Mouse (Mus musculus) heart, postnatal 0 days (tissue): ENCODE measurements around the gene Olfr204. TPM values are rescaled to one million over a fixed set of nuclear protein-coding genes. Genes with fewer than 3 reads are reported as not detected.
"Not testable (repeated sequence)": the region's sequence is repeated elsewhere in the genome, so short reads cannot be mapped to it uniquely, and the experiment has no call there.

ENCODE experiments used
- ATAC-seq: fragments of 200-750 bp; cut with Nextera tagmentation; 2 replicates; pipeline ENCODE4 v1.8.0; 2017; ENCODE audit warnings: low read depth, moderate number of reproducible peaks, moderate library complexity; ENCODE audit not compliant: insufficient read depth
- DNase-seq: peaks from one replicate; pipeline ENCODE4 v3.0.0-alpha.2; 2016; ENCODE audit warnings: low spot score
- H3K27ac ChIP-seq: fragments of 300-500 bp; sonication (generic); 2 replicates; pipeline ENCODE4 v1.5.1; 2014; ENCODE audit warnings: low read depth, mild to moderate bottlenecking
- H3K27me3 ChIP-seq: fragments of 300-500 bp; sonication (generic); 2 replicates; pipeline ENCODE4 v1.6.1; 2014; ENCODE audit warnings: low read length, mixed read lengths; ENCODE audit not compliant: control insufficient read depth, insufficient read depth
- H3K36me3 ChIP-seq: fragments of 300-500 bp; sonication (generic); replicated peaks from 2 replicates; pipeline ENCODE4 v1.6.1; 2014; ENCODE audit warnings: low read length, mixed read lengths; ENCODE audit not compliant: control insufficient read depth, insufficient read depth
- H3K4me1 ChIP-seq: fragments of 300-500 bp; sonication (generic); 2 replicates; pipeline ENCODE4 v1.6.1; 2014; ENCODE audit warnings: antibody characterized with exemption; ENCODE audit not compliant: control insufficient read depth, insufficient read depth
- H3K4me2 ChIP-seq: fragments of 300-500 bp; sonication (generic); 2 replicates; pipeline ENCODE4 v1.6.1; 2014; ENCODE audit warnings: low read depth, mild to moderate bottlenecking, low read length, moderate library complexity
- H3K4me3 ChIP-seq: fragments of 300-500 bp; sonication (generic); 2 replicates; pipeline ENCODE4 v1.5.1; 2014; ENCODE audit warnings: low read depth, low read length
- H3K9ac ChIP-seq: fragments of 300-500 bp; sonication (generic); replicated peaks from 2 replicates; pipeline ENCODE4 v1.6.1; 2014; ENCODE audit warnings: low read depth, low read length, mixed read lengths
- H3K9me3 ChIP-seq: fragments of 300-500 bp; sonication (generic); replicated peaks from 2 replicates; pipeline ENCODE4 v1.6.1; 2016; ENCODE audit warnings: low read length; ENCODE audit not compliant: control insufficient read depth
- CTCF ChIP-seq: IDR thresholded peaks from 2 replicates; pipeline ENCODE4 v1.5.1; 2016; ENCODE audit warnings: antibody characterized with exemption, control low read depth, low read depth
- EP300 ChIP-seq: IDR thresholded peaks from 2 replicates; pipeline ENCODE4 v1.6.1; 2016; ENCODE audit warnings: antibody characterized with exemption, low read depth
- WGBS: fragments of 180-500 bp; shearing (Covaris S2); extraction: QIAGEN DNeasy Blood & Tissue Kit; methylation state at CpG from one replicate; pipeline ENCODE4 v1.1.7; 2014; 5-methylcytosine and 5-hydroxymethylcytosine counted together
- polyA plus RNA-seq: library from polyadenylated mRNA; unstranded; fragments of >200 nt; fragmentation: Nextera tagmentation; extraction: Ambion mirVana; gene quantifications from 2 replicates; pipeline ENCODE4 v1.2.1, GENCODE M21; 2015
- total RNA-seq: library from RNA; depleted of rRNA; stranded (reverse); fragments of >200 nt; gene quantifications from 2 replicates; pipeline ENCODE4 v1.2.3, GENCODE M21; 2014; ENCODE audit warnings: low replicate concordance; rRNA removed

Olfr204 gene
- total and polyA plus RNA-seq, 2 experiments from 2014 or later = not detected

DNA sequence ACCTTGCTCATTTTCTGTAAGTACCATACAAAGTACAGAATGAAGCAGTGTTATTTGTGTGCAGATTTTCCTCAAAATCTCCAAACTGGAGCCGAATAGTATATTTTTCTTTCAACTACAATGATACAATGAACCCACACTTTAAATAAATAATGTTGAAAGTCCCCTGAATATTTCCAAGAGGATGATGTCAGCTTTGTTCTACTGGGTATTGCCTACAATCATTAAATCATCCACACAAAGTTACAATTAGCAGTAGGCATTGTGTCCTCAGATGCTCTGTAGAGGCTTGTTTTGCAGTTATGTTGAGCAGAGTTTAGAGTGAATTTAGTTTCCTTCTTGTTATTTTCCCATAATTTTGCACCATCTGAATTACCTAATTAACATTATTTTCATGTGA, 31.4 kb downstream of the Olfr204 start, which contains the start of gene Olfr202:
Gene Olfr202 (minus strand): TSS at position 101 of the 400 bp plus-strand sequence.
- Histone ChIP-seq H3K4me2 (no peak within 1 kb of the TSS), H3K27me3 (no peaks in the 10 kb centered on the region), H3K4me3 (no peak within 1 kb of the TSS), H3K9ac (no peak within 1 kb of the TSS), H3K36me3 (no peaks in the 10 kb centered on the region), H3K9me3 (no peaks in the 10 kb centered on the region), H3K4me1 (no peaks in the 10 kb centered on the region), H3K27ac (no peak within 1 kb of the TSS)
- TF ChIP-seq CTCF (no peak), EP300 (no peak)
- 74% methylated on average over 1 of the region's 1 CpGs for WGBS
- DNase-seq (no peak), ATAC-seq (no peak)

GRCm38 (mm10) chr16:59283476-59283875, 34.6 kb downstream of the Olfr204 start:
- Histone ChIP-seq H3K9me3 (no peaks in the 10 kb centered on the region), H3K36me3 (no peaks in the 10 kb centered on the region), H3K4me3 (no peak overlapping the region), H3K27ac (no peak overlapping the region), H3K27me3 (no peaks in the 10 kb centered on the region), H3K9ac (no peak overlapping the region), H3K4me1 (no peaks in the 10 kb centered on the region), H3K4me2 (no peak overlapping the region)
- DNase-seq (no peak), ATAC-seq (no peak)
- 56% methylated on average over 1 of the region's 1 CpGs for WGBS
- TF ChIP-seq CTCF (no peak), EP300 (no peak)

DNA sequence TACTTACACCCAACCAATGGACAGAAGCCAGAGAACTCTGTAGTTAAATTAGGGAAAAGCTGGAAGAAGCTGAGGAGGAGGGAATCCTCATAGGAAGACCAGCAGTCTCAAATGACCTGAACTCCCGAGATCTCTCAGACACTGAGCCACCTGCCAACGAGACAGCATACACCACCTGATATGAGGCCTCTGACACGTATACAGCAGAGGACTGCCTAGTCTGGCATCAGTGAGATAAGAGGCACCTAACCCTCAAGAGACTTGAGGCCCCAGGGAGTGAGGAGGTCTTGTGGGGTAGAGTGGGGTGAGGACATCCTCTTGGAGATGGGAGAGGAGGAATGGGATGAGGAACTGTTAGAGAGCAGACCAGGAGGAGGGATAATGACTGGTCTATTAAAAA, 37.5 kb downstream of the Olfr204 start:
- 38% methylated on average over 3 of the region's 3 CpGs for WGBS
- H3K36me3 ChIP-seq = no peaks in the 10 kb centered on the region
- no peak overlapping the region for H3K27ac ChIP-seq
- H3K4me2 ChIP-seq = no peak overlapping the region
- DNase-seq (no peak), ATAC-seq (no peak)
- no peaks in the 10 kb centered on the region for H3K4me1 ChIP-seq
- H3K4me3 ChIP-seq = no peak overlapping the region
- H3K9ac ChIP-seq = no peak overlapping the region
- no peaks in the 10 kb centered on the region for H3K27me3 ChIP-seq
- no peaks in the 10 kb centered on the region for H3K9me3 ChIP-seq
- no peak for TF ChIP-seq EP300
- TF ChIP-seq CTCF = no peak

- not testable (repeated sequence) for H3K4me1 ChIP-seq, H3K4me3 ChIP-seq, H3K4me2 ChIP-seq, DNase-seq, H3K27ac ChIP-seq, H3K9me3 ChIP-seq, H3K9ac ChIP-seq, H3K36me3 ChIP-seq, ATAC-seq, H3K27me3 ChIP-seq
- 69% methylated on average over 4 of the region's 4 CpGs for WGBS
These were observed 45.5 kb downstream of the Olfr204 start, which contains the start of gene Olfr201 for GRCm38 (mm10) chr16:59272532-59272931. Olfr201 (minus strand) TSS chr16:59272632.

DNA sequence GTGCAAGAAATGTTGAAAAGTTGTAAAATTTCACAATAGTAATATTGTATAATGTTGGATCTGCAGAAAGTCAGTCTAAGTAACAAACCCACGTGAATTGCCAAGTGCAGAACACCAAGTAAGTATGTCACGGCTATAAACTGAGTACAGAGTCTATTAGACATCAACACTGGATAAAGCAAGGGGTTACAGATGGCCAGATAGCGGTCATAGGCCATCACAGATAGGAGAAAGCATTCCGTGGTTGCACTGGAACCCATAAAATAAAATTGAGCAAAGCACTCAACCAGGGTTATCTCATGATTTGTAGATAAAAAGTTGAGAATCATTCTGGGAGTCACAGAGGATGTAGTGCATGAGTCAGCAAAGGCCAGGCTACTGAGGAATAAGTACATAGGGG, 49.0 kb downstream of the Olfr204 start:
- H3K4me3 ChIP-seq, H3K9me3 ChIP-seq, H3K27me3 ChIP-seq, H3K9ac ChIP-seq, H3K4me2 ChIP-seq, H3K36me3 ChIP-seq, DNase-seq, H3K4me1 ChIP-seq, H3K27ac ChIP-seq, ATAC-seq: not testable (repeated sequence)
- WGBS = 58% methylated on average over 4 of the region's 4 CpGs

Other genes with a start within 250 kb of the Olfr204 start
- not detected in 2 replicates for gene Olfr190, start 240.2 kb downstream of the Olfr204 start, total RNA-seq
- not detected in 2 replicates for gene Olfr190, start 240.2 kb downstream of the Olfr204 start, polyA plus RNA-seq
- gene Olfr191, start 228.4 kb downstream of the Olfr204 start, total RNA-seq = not detected in 2 replicates
- gene Olfr191, start 228.4 kb downstream of the Olfr204 start, polyA plus RNA-seq = not detected in 2 replicates
- not detected in 2 replicates for gene Olfr193, start 206.4 kb downstream of the Olfr204 start, total RNA-seq
- not detected in 2 replicates for gene Olfr193, start 206.4 kb downstream of the Olfr204 start, polyA plus RNA-seq
- gene Olfr194, start 197.2 kb downstream of the Olfr204 start, total RNA-seq = not detected in 2 replicates
- not detected in 2 replicates for gene Olfr194, start 197.2 kb downstream of the Olfr204 start, polyA plus RNA-seq
- gene Olfr195, start 171.2 kb downstream of the Olfr204 start, total RNA-seq = not detected in 2 replicates
- gene Olfr195, start 171.2 kb downstream of the Olfr204 start, polyA plus RNA-seq = not detected in 2 replicates
- not detected in 2 replicates for gene Olfr196, start 147.8 kb downstream of the Olfr204 start, total RNA-seq
- not detected in 2 replicates for gene Olfr196, start 147.8 kb downstream of the Olfr204 start, polyA plus RNA-seq
- not detected in 2 replicates for gene Olfr198, start 114.7 kb downstream of the Olfr204 start, total RNA-seq
- gene Olfr198, start 114.7 kb downstream of the Olfr204 start, polyA plus RNA-seq = not detected in 2 replicates
- gene Olfr199, start 98.5 kb downstream of the Olfr204 start, total RNA-seq = not detected in 2 replicates
- gene Olfr199, start 98.5 kb downstream of the Olfr204 start, polyA plus RNA-seq = not detected in 2 replicates
- not detected in 2 replicates for gene Olfr201, start 45.6 kb downstream of the Olfr204 start, total RNA-seq
- gene Olfr201, start 45.6 kb downstream of the Olfr204 start, polyA plus RNA-seq = not detected in 2 replicates
- not detected in 2 replicates for gene Olfr202, start 31.5 kb downstream of the Olfr204 start, total RNA-seq
- not detected in 2 replicates for gene Olfr202, start 31.5 kb downstream of the Olfr204 start, polyA plus RNA-seq
- not detected in 2 replicates for gene Olfr203, start 19.4 kb downstream of the Olfr204 start, total RNA-seq
- gene Olfr203, start 19.4 kb downstream of the Olfr204 start, polyA plus RNA-seq = not detected in 2 replicates
- not detected in 2 replicates for gene Olfr205, start 12.9 kb upstream of the Olfr204 start, total RNA-seq
- not detected in 2 replicates for gene Olfr205, start 12.9 kb upstream of the Olfr204 start, polyA plus RNA-seq
- gene Olfr206, start 31.0 kb upstream of the Olfr204 start, total RNA-seq = not detected in 2 replicates
- gene Olfr206, start 31.0 kb upstream of the Olfr204 start, polyA plus RNA-seq = not detected in 2 replicates
- gene Olfr209, start 45.7 kb upstream of the Olfr204 start, total RNA-seq = not detected in 2 replicates
- not detected in 2 replicates for gene Olfr209, start 45.7 kb upstream of the Olfr204 start, polyA plus RNA-seq
- gene Gabrr3, start 89.1 kb upstream of the Olfr204 start, total RNA-seq = not detected in 2 replicates
- not detected in 2 replicates for gene Gabrr3, start 89.1 kb upstream of the Olfr204 start, polyA plus RNA-seq
- 0.73 and 3.4 TPM in 2 replicates for gene Riox2, start 153.5 kb upstream of the Olfr204 start, total RNA-seq
- gene Riox2, start 153.5 kb upstream of the Olfr204 start, polyA plus RNA-seq = 15.0 and 16.3 TPM in 2 replicates